Mouse (Mus musculus) naive thymus-derived CD4-positive, alpha-beta T cell, adult 2 months (primary cell): ENCODE measurements at regions not wholly inside any gene's neighbourhood (a gene's known extent, or its start where the extent isn't known, plus 50 kb on each side); places are given as distances from the start of the nearest gene placed in this dataset.

Experiments
- DNase-seq: peaks from one replicate; pipeline ENCODE4 v3.0.0-alpha.2; 2011; ENCODE audit warnings: low read depth

GRCm38 (mm10) chr10:21831002-21831696, 50.8 kb upstream of the Sgk1 start:
- DNase-seq = no peak
